Mouse (Mus musculus) gonadal fat pad, adult 2 months (tissue): Measurements from ENCODE around the gene Gprc6a. TPM values are rescaled to one million over a fixed set of nuclear protein-coding genes. Genes with fewer than 3 reads are reported as not detected.

Source experiments
- DNase-seq: peaks from one replicate; pipeline ENCODE4 v3.0.0-alpha.2; 2012; ENCODE audit warnings: low read depth
- polyA plus RNA-seq: library from polyadenylated mRNA; depleted of rRNA; stranded (reverse); fragments of >200 nt; gene quantifications from 2 replicates; pipeline ENCODE4 v1.2.3, GENCODE M21; 2012; rRNA removed

Gprc6a gene
- polyA plus RNA-seq: not detected in 2 replicates

- DNase-seq: no peak
Measured at GRCm38 (mm10) chr10:51631411-51632136, at the start of gene Gprc6a. Gene Gprc6a, minus strand, starts transcription at chr10:51631461.

- no peak for DNase-seq
Measured at GRCm38 (mm10) chr10:51678251-51678639, 47.0 kb upstream of the Gprc6a start.

- no peak for DNase-seq
Measured at GRCm38 (mm10) chr10:51677548-51678250, 46.4 kb upstream of the Gprc6a start, which contains the start of gene Rfx6. Gene Rfx6, plus strand, starts transcription at chr10:51677756.

- no peak for DNase-seq
Measured at GRCm38 (mm10) chr10:51672082-51672779, 41.0 kb upstream of the Gprc6a start.

- no peak for DNase-seq
Measured at GRCm38 (mm10) chr10:51671583-51671982, 40.3 kb upstream of the Gprc6a start.

GRCm38 (mm10) chr10:51669334-51669733 lies 38.1 kb upstream of the Gprc6a start:
- no peak for DNase-seq

GRCm38 (mm10) chr10:51657324-51657723 lies 26.1 kb upstream of the Gprc6a start:
- DNase-seq: no peak

GRCm38 (mm10) chr10:51649506-51650221 lies 18.4 kb upstream of the Gprc6a start:
- no peak for DNase-seq

- DNase-seq: no peak
Measured at GRCm38 (mm10) chr10:51621193-51621592, 10.1 kb downstream of the Gprc6a start.

- no peak for DNase-seq
Measured at GRCm38 (mm10) chr10:51620126-51620525, 11.1 kb downstream of the Gprc6a start.

GRCm38 (mm10) chr10:51618538-51618937 lies 12.7 kb downstream of the Gprc6a start:
- DNase-seq: no peak

GRCm38 (mm10) chr10:51614826-51615590 lies 16.3 kb downstream of the Gprc6a start:
- no peak for DNase-seq

- DNase-seq: no peak
Measured at GRCm38 (mm10) chr10:51613421-51613820, 17.8 kb downstream of the Gprc6a start.

- DNase-seq: no peak
Measured at GRCm38 (mm10) chr10:51611969-51612682, 19.1 kb downstream of the Gprc6a start.

GRCm38 (mm10) chr10:51609741-51610425 lies 21.4 kb downstream of the Gprc6a start:
- DNase-seq: no peak

- DNase-seq: no peak
Measured at GRCm38 (mm10) chr10:51596928-51597635, 34.2 kb downstream of the Gprc6a start.

- no peak for DNase-seq
Measured at GRCm38 (mm10) chr10:51595001-51595931, 36.0 kb downstream of the Gprc6a start.

GRCm38 (mm10) chr10:51591574-51591973 lies 39.7 kb downstream of the Gprc6a start:
- no peak for DNase-seq
